Mouse (Mus musculus) natural killer cell, adult 2 months (primary cell): Measurements from ENCODE around the gene Cntn4.

Experiments
- DNase-seq, 2 experiments: peaks; one replicate each; pipeline ENCODE4 v3.0.0; 2022; ENCODE audit warnings: low spot score in 2 of 2

The Cntn4 gene

DNA sequence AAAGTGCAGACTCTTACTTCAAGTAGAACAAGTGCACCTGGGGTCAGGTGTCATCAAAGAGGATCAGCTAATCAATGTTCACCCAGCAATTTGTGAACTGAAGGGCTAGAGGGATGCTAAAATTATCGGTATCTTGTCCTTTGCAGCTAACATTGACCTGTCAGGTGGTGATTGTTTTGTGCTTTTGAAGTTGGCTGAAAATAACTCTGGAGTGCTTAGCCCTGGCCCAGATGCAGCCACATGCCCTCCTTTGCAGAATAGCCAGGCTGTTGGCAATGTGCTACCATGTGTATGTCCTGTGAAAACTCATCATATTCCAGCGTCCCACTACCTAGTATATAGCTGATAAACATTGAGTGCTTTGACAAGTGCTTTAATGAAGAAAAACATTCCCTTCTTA lies 786.4 kb downstream of the Cntn4 start:
- DNase-seq = no peak

DNA sequence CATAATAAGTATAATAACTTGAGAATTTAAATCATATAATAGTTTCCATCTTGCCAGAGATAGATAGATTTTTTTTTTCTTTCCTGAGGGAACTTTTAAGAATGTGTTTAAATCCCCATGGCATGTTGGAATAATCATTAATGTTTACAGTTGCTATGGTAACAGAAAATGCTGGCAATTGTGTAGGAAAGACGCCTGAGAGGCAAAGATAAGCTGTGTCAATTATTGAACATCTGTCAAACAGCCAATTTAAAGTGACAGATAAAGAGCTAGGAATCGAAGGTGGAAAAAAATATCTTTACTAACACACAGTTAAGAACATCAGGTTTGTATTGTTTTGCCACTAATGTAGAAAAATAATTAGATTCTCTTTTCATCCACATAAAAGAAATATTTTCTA lies 788.3 kb downstream of the Cntn4 start:
- DNase-seq = no peak

DNA sequence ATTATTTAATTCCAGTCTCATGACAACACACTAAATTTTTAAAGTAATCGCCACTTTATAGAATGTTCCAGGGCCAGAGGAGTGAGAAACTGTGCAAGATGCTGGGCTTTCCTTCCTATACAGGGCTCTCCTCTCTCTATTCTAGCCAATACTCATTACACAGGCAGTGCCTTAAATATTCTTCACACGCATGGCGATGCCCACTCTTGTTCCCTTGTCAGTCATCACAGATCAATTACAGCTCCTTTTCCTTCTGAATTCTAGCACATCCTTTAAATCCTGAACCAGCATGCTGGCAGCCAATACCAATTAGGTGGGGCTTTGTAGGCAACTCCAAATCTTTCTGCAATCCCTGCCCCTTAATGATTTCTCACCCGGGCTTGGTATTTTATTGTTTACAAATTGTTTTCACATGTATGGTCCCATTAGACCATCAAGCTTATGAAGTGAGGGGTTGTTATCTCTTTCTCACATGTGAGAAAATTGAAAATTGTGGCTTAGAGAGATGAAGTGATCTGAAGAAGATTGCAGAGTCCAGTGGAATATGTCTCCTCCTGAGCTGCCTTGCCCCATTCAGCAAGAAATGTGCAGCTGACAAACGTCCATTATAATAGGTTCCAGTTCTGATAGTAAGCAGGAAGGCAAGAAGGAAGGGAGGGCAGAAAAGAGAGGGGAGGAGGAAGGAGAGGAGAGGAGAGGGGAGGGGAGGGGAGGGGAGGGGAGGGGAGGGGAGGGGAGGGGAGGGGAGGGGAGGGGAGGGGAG lies 789.0 kb downstream of the Cntn4 start:
- no peak for DNase-seq

DNA sequence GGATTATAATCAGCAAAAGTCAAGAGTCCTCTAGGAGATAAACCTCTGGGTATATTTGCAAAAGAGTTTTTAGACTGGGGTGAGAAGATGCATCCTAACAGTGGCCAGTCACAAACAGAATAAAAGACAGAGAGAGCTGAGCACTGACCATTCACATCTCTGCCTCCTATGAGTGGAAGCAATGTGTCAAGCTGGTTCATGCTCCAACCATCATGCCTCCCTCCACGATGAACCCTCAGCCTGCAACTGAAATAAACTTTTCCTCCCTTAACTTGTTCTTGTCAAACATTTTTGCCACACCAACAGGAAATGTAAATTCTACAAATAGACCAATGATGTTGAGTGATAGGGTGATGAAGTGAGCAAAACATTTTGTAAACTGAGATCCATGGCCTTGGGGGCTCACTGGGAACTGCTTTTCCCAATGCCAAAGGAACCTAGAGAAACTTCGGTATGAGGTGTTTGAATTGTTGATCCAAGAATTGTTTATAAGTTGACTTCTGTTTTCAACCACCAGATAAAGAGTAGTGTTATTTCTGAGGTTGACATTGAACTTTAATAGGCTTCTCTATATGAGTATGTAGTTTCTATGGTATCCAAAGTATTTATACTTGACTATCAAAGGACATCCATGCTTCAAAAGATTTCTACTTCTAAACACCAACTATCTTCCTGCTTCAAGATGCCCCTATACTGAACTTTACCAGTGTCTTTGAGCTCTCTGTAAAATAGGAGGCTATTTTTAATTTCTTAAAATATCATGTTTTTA lies 794.6 kb downstream of the Cntn4 start:
- DNase-seq = no peak

DNA sequence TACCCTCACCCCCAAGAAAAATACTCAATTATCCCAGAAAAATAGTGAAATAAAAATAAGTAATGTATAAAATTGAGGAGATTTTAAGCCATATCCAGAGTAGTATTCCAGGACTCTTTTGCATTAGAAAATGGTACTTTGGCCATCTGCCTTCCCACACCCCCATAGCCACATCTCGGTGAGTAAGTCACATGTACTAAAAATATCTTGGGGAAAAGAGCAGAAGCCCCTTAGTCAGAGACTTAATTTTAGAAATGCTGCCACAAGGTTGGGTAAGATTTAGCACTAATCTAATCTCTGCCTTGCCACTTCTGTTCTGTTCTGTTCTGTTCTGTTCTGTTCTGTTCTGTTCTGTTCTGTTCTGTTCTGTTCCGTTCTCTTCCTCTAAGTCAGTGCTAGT lies 796.4 kb downstream of the Cntn4 start:
- no peak for DNase-seq

DNA sequence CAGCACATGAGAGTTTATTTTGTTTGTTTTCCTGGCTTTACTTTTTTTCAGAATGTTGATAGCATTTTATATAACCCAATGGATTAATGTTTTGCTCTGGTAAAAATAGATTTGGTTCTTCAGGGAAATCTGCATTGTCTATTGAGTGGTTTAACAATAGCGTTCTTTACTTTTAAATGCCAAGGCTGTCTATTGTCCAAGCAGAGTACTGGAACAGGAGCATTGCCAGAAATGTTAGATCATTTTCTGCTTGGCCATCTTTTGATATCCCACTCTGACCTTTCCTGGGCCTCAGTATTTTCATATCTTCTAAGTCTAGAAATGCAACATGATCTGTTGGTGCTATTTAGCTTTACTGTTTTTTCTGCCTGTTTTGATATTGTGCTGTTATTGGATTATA lies 804.1 kb downstream of the Cntn4 start:
- DNase-seq = no peak

DNA sequence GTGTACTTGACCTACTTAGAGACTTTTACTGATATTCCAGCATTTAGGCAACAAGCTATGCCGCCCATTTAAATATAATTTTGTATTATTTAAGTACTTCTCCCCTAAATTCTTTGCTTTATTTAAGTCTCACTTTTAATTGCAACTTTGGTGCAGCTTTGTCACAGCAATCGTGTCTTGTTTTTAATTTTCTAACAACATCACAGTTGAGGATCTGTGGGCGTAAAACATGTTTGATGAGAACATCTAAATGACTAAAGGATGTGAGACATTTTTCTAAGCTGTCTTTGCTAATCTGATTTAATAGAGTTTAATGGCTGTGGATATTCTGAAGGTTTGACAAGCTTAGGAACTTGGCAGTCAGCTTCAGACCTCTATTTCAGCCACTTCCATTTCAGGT lies 818.8 kb downstream of the Cntn4 start:
- no peak for DNase-seq

DNA sequence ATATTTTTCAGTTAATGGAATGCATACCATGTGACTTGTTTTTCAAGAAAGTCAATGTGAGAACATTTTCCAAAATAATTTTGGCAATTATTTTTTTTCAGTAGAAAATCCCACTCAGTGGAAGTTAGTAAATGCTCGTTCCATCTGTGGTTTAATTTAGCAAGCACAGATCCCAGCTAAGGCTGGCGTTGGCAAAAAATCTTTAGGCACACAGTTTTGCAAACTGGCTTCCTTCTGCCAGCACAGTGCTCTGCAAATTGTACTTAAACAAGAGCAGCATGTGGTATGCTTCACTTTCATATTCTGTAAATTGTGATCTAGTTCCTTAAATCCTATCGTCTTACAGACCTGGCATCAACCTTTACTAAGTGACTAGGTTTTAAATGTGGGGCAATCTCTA lies 821.7 kb downstream of the Cntn4 start:
- DNase-seq = no peak

DNA sequence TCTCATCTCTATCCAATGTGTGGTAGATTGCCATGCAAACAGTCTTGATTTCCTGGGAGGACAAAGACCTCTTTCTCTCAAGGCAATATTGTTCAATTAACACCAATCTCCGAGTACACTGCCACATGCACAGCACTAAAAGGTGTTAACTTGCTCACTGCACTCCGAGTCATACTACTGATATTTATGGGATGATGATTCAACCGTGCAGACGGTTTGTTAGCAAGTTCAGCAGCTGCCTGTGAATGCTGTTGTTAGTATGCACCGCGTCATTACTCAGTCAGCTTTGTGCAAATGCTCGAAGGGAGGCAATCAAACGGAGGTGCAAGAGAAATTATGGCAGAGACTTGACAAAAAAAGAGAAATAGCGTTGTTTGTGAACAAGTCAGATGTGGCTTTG lies 826.5 kb downstream of the Cntn4 start:
- DNase-seq = no peak

DNA sequence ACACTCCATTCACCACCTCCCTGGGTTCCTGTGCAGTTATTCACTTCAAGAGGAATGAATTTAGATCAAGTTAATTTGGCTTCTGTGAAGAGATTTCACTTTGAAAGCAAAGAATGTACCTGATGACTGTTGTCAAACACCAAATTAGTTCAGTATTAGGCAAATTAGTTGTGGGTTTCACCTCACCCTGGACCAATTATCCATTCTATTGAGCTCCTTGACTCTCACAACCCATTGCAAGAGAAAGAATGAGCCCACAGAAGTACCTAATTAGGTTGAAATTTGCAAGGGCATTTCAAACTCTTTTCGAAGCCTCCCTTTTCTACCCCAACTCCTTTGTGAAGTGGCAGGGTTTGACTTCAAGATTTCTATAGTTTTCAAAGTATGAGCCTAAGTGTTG lies 842.9 kb downstream of the Cntn4 start:
- DNase-seq = no peak

DNA sequence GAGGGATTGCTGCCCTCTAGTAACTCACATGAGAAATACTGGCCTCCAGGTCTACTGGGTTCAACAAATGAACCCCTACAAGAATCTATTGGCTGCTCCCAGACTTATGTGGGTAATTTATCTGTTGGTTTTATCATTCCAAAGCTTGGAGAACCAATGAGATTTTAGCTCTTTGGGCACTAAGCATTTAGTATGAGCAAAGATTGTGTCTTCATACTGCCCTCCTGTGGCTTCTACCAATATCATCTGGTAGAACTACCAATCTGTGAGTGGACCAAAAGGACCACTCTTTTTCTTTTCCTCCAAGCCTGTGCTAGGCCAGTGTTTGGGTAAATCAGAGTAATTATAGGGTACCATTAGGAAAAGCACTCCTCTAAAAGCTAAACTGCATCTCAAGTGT lies 866.0 kb downstream of the Cntn4 start:
- no peak for DNase-seq

DNA sequence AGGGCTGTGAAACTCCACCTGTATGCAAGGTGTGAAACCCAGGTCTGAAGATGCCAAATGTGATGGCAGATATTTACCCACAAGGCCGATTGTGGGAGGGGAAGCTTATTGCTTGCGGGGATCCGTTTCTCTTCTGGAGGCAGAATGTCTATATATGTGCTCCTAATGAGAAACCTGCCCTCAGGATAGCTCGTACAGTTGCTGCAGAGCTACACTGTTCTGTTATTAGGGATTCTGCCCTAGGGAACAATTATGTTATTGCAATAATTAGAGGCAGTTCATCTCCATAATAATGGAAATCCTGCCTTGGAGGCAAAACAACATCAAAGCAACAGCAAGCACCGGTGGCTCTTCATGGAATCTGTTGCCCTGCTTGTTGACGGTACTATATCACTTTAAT lies 884.2 kb downstream of the Cntn4 start:
- no peak for DNase-seq

DNA sequence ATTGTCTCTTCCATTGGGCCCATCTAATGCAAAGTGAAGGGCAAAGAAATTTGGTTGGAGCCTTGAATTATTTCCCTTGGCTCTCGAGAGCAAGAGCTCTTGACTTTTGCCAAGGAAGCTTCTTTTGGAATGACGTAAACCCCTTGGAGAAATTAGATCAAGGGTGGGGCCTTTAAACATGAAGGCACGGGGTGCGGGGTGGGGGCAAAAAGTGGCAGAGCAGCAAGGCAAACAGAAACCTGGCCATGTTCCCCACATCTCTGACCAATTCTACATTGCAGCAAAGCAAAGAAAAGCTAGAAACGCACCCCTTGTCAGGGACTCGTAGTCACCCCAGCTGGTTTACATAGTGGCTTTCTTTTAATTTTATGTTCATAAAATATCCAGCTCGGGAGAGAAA lies 887.9 kb downstream of the Cntn4 start:
- no peak for DNase-seq

DNA sequence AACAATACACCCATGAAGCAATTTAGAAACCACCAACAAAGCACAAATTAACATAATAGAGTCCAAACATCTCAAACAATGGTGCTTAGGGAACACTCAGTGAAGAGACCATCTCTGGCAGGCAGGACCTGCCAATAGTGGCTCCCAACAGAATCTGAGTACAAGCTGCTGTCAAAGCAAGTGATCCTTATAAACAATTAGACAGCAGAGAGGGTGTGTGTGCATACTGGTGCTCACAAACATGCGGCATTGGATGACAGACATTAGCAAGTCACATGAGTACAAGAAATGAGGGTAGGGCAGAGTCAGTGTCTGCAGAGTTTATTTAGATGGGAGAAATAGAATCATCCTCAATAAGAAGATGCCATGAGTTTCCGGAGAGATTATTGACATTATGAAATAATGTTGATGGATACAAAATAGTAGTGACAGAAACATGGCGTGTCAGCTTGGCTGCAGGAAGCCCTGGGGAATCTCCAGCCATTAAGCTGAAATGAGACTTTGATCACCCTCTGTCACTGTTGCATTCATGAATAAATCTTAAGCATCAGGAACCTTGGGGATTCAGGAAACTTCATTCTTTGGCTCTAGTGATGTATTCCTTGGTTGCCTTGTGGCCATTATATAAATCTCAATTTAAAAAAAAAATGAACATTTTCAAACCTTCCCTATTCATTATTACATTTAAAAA lies 888.5 kb downstream of the Cntn4 start:
- DNase-seq = no peak

DNA sequence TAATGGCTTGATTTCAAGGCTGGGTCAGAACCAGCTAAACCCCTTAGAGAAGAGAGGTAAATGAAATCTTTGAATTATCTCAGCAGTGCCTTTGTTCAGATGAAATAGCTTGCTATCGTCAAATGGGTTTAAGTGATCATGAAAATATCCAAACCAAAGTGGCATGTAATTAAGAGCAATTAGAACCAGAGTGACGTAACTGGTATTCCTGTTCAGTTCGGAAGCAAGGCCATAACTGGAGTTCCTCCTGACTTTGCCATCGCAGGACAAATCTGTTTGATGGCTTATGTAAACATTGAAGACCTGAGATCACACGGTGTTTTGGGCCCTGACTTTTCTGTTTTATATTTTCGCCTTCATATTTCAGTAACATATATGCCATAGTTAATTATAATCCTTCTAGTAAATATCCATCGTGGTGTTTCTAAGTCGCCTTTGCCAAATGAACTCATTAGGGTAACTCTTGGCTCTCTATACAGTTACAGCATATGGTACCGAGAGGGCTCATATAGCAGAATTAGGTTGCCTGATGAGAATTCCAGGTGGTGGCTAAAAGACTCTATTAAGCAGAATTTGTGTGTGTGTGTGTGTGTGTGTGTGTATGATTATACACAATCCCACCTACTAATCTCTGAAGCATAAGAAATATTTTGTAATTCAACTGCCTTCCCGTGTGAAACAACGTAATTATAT lies 889.6 kb downstream of the Cntn4 start:
- DNase-seq = no peak

DNA sequence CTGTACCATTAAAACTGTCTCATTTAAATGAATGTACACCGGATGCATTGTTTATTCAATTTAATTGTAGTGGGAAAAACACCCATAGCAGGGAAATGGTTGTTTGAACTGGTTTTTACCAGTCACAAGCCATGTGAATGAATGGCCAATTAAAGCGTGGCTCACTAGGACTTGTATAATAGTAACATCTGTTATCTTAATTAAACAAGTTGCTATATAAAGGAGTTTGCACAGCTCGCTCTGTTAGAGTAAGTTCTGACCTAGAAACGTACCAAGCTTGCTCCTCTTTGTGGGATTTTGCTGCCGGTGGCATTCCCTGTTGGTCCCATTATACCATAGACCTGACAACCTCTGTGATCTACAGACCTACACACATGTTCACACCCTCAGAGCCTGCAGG lies 902.7 kb downstream of the Cntn4 start:
- no peak for DNase-seq

DNA sequence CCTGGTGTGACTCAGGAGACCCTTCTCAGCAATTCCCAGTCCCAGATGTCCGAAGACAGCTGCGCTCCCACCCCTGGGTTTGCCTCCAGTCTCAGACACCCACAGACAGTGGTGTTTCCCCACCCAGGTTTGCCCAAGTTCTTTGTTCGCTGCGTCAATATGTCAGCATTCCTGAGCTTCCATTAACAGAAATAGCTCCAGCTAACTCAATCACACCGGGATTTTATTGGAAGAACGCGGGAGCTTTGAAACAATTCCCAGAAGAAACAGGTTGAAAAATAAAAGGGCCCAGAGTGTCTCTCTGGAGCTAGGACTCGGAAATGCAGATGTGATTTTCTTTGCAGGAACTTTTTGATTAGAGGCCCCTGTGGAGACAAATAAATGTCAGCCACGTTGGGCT lies 916.3 kb downstream of the Cntn4 start:
- no peak for DNase-seq

DNA sequence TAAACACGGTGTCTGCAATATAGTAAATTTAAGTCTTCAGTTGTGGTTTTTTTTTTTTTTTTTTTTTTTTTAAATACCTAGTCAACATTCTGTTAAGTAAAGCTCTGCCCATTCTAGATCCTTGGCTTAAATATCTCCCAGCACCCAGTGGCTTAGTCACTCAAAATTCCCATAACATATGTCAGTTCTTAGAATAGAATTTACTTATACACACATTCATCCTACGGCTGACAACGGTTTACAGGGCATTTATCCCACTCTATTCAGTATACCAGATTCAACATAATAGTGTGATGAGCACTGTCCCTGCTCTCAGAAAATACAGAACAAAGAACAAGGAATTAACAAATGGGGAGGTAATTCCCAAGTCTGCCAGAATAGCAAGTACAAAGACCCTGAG lies 939.6 kb downstream of the Cntn4 start:
- no peak for DNase-seq

DNA sequence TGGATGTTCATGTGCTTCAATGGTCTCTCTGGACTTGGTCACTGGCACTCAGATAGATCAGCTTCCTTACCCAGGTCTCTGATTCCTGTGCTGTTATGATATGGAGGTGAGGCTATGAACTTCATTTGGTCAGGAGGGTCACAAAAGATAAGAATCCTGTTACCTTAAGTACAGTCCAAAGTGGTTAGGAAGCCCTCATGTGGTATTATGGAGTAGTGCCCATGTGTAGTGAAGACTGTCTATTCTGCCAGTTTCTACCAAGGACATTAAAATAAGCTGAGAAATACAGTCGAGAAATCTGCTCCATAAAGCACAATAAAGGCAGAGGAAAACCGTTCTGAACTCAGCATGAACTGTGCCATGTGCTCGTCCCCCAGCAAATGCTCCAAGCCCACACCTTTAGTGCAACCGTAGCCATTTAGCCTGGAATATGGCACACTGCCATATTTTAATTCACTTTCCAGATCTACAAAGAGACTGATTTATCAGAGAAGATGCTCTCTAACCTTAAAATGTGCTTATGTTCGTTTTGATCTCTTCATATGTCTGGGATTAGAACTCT lies 943.8 kb downstream of the Cntn4 start:
- DNase-seq = no peak

DNA sequence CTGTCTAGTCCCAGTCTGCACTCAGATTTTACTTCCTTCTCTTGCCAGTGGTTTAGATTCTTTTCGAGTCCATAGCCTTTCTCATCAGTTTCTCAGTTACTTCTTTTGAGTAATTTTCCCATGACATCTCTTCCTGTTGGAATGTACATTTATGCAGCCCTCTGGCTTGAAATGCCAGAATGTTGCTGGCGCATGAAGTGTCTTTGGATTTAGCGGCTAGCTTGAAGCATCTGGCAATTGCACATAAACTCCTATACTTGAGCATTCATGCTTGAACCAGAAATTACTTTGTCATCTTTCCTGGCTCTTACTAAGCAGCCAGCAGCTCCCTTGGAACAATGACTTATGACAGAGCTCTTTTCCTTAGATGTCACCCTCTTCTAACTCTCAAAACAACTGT lies 965.6 kb downstream of the Cntn4 start:
- no peak for DNase-seq

DNA sequence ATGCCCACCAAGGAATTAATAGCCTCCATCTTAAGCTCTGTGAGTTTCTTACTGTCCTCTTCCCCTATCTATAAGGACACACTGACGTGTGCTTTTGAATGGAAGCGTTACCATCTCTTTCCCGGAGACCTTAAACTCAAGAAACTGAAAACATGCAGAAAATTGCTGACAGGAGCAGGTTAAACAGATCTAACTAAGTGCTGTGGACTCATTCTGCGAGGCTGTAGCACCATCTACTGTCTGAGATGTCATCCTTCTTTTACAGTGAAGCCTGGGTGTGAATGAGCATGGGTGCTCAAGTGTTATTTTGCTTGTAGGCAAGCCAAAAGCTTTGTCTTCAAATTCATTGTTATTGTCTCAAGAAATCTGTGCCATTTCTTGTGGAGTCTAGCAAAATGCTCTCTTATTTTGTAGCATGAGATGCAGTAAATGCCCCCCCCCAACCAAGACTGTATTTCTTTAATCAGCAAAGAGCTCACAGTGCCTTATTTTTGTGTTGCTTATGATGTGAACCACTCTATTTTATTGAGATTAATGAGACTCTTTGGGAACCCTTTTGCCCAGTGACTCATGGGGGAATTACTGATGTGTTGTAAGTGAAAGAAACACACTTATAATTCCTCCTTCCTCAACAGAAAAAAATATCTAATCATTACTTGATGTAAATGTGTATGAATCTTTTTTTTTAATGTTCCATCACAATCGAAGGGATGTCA lies 968.2 kb downstream of the Cntn4 start:
- no peak for DNase-seq
